Mouse (Mus musculus): ENCODE measurements around the gene Aoc1. TPM values are rescaled to one million over a fixed set of nuclear protein-coding genes. Genes with fewer than 3 reads are reported as not detected.

Gene Aoc1
- polyA plus RNA-seq, 1 experiment: 11.7 TPM

- Histone ChIP-seq H3K36me3 (ENCODE audit: control insufficient read depth, insufficient read depth, low read length) (no peaks in the 10 kb centered on the region), H3K27me3 (ENCODE audit: control insufficient read depth, insufficient read depth, low read length) (no peaks in the 10 kb centered on the region), H3K4me1 (replicated peaks; ENCODE audit: control insufficient read depth, insufficient read depth, low read length) (peaks cover 25% of the 10 kb centered on the region), H3K27ac (ENCODE audit: control insufficient read depth, insufficient read depth, low read length) (peak within 1 kb of the TSS; percentile 52; the same call in 1 of the 2 replicates), H3K4me3 (ENCODE audit: control insufficient read depth, insufficient read depth, low read length) (peak within 1 kb of the TSS; percentile 48)
- peak; percentile 50 for DNase-seq
- WGBS: 14% methylated on average over 6 of the region's 6 CpGs
- no peak for TF ChIP-seq POLR2A (IDR thresholded peaks at IDR 0.05; ENCODE audit: control insufficient read depth, extremely low read depth, insufficient read depth, low read length, poor library complexity)
- TF ChIP-seq CTCF (IDR thresholded peaks at IDR 0.05; ENCODE audit: borderline replicate concordance, control insufficient read depth, extremely low read depth, insufficient read depth, low read length, poor library complexity): no peak
These were observed 31.6 kb upstream of the Aoc1 start, which contains the start of gene Tmem176b for GRCm38 (mm10) chr6:48840973-48841625. Tmem176b (minus strand) TSS chr6:48841496.

GRCm38 (mm10) chr6:48842111-48842842, 30.4 kb upstream of the Aoc1 start:
- Histone ChIP-seq H3K27ac (ENCODE audit: control insufficient read depth, insufficient read depth, low read length) (no peak overlapping the region), H3K27me3 (ENCODE audit: control insufficient read depth, insufficient read depth, low read length) (no peaks in the 10 kb centered on the region), H3K4me3 (ENCODE audit: control insufficient read depth, insufficient read depth, low read length) (no peak overlapping the region; the same call in 1 of the 2 replicates), H3K36me3 (ENCODE audit: control insufficient read depth, insufficient read depth, low read length) (no peaks in the 10 kb centered on the region), H3K4me1 (replicated peaks; ENCODE audit: control insufficient read depth, insufficient read depth, low read length) (peaks cover 25% of the 10 kb centered on the region)
- WGBS: 63% methylated on average over 11 of the region's 11 CpGs
- no peak for TF ChIP-seq CTCF (IDR thresholded peaks at IDR 0.05; ENCODE audit: borderline replicate concordance, control insufficient read depth, extremely low read depth, insufficient read depth, low read length, poor library complexity)
- TF ChIP-seq POLR2A (IDR thresholded peaks at IDR 0.05; ENCODE audit: control insufficient read depth, extremely low read depth, insufficient read depth, low read length, poor library complexity): no peak
- DNase-seq: peak; percentile 41

DNA sequence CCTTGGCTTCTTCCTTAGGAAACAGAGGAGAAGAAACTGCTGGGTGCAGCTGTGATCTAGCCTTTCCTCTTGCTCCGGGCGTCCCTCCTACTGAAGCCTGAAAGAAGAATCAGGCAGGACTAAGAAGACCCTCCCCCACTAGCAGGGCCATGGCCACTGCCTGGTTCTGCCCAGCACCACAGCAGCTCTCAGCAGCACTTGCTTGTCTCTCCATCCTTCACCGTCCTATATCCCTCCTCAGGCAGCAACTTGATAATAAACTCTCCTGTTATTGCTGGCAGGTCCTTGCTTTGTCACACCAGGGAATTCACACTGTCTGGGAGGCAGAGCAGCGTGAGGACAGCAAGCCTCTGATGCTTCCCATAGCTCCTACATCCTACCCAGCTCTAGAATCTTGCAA, 27.6 kb upstream of the Aoc1 start:
- no peak overlapping the region for H3K4me3 ChIP-seq (ENCODE audit: control insufficient read depth, insufficient read depth, low read length)
- no peaks in the 10 kb centered on the region for H3K27me3 ChIP-seq (ENCODE audit: control insufficient read depth, insufficient read depth, low read length)
- WGBS: 95% methylated on average over 4 of the region's 4 CpGs
- no peak overlapping the region for H3K27ac ChIP-seq (ENCODE audit: control insufficient read depth, insufficient read depth, low read length)
- no peaks in the 10 kb centered on the region for H3K36me3 ChIP-seq (ENCODE audit: control insufficient read depth, insufficient read depth, low read length)
- no peak for DNase-seq
- no peak for TF ChIP-seq POLR2A (IDR thresholded peaks at IDR 0.05; ENCODE audit: control insufficient read depth, extremely low read depth, insufficient read depth, low read length, poor library complexity)
- no peak for TF ChIP-seq CTCF (IDR thresholded peaks at IDR 0.05; ENCODE audit: borderline replicate concordance, control insufficient read depth, extremely low read depth, insufficient read depth, low read length, poor library complexity)
- peaks cover 21% of the 10 kb centered on the region for H3K4me1 ChIP-seq (replicated peaks; ENCODE audit: control insufficient read depth, insufficient read depth, low read length)

DNA sequence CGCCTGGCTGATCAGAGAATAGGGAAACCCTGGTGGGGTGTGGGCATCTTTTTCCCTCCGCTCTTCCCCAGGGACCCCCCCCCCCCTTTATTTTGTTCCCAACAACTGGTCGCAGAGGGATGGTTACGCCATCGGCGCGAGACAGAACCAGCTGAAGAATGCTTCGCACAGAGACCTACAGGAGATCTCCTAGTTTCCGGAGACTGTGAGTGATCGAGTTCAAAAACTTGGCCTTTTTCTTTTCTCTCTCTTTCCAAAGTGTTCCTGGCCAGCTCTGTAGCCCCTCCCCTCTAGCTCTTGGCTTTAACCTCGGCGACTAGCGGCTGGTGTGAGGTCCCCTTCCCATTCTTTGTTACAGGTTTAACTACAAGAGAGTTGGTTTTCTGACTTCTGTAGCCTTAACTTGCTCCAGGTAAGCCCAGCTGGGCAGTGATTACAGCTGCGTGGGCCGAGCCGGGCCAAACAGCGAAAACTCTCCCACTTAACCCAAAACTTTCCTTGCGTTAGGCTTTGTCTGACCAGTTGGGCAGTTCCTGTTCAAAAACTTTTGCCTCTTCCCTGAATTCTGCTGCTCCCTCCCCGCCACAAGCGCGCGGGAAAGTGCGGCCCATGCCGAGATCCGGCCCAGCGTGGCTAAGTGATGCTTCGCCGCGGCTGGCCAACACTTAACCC, 20.7 kb upstream of the Aoc1 start:
- Histone ChIP-seq H3K4me3 (ENCODE audit: control insufficient read depth, insufficient read depth, low read length) (no peak overlapping the region), H3K27me3 (ENCODE audit: control insufficient read depth, insufficient read depth, low read length) (no peaks in the 10 kb centered on the region; the same call in 1 of the 2 replicates), H3K4me1 (replicated peaks; ENCODE audit: control insufficient read depth, insufficient read depth, low read length) (no peaks in the 10 kb centered on the region), H3K36me3 (ENCODE audit: control insufficient read depth, insufficient read depth, low read length) (no peaks in the 10 kb centered on the region), H3K27ac (ENCODE audit: control insufficient read depth, insufficient read depth, low read length) (no peak overlapping the region)
- TF ChIP-seq POLR2A (IDR thresholded peaks at IDR 0.05; ENCODE audit: control insufficient read depth, extremely low read depth, insufficient read depth, low read length, poor library complexity) (no peak), CTCF (IDR thresholded peaks at IDR 0.05; ENCODE audit: borderline replicate concordance, control insufficient read depth, extremely low read depth, insufficient read depth, low read length, poor library complexity) (no peak)
- WGBS: 24% methylated on average over 29 of the region's 29 CpGs
- no peak for DNase-seq

- no peak for DNase-seq
- Histone ChIP-seq H3K27ac (ENCODE audit: control insufficient read depth, insufficient read depth, low read length) (no peak overlapping the region), H3K4me1 (replicated peaks; ENCODE audit: control insufficient read depth, insufficient read depth, low read length) (no peaks in the 10 kb centered on the region), H3K4me3 (ENCODE audit: control insufficient read depth, insufficient read depth, low read length) (no peak overlapping the region), H3K36me3 (ENCODE audit: control insufficient read depth, insufficient read depth, low read length) (no peaks in the 10 kb centered on the region), H3K27me3 (ENCODE audit: control insufficient read depth, insufficient read depth, low read length) (no peaks in the 10 kb centered on the region; the same call in 1 of the 2 replicates)
- WGBS: 98% methylated on average over 2 of the region's 2 CpGs
- no peak for TF ChIP-seq CTCF (IDR thresholded peaks at IDR 0.05; ENCODE audit: borderline replicate concordance, control insufficient read depth, extremely low read depth, insufficient read depth, low read length, poor library complexity)
- no peak for TF ChIP-seq POLR2A (IDR thresholded peaks at IDR 0.05; ENCODE audit: control insufficient read depth, extremely low read depth, insufficient read depth, low read length, poor library complexity)
These were observed 18.5 kb upstream of the Aoc1 start for GRCm38 (mm10) chr6:48854155-48854554.

DNA sequence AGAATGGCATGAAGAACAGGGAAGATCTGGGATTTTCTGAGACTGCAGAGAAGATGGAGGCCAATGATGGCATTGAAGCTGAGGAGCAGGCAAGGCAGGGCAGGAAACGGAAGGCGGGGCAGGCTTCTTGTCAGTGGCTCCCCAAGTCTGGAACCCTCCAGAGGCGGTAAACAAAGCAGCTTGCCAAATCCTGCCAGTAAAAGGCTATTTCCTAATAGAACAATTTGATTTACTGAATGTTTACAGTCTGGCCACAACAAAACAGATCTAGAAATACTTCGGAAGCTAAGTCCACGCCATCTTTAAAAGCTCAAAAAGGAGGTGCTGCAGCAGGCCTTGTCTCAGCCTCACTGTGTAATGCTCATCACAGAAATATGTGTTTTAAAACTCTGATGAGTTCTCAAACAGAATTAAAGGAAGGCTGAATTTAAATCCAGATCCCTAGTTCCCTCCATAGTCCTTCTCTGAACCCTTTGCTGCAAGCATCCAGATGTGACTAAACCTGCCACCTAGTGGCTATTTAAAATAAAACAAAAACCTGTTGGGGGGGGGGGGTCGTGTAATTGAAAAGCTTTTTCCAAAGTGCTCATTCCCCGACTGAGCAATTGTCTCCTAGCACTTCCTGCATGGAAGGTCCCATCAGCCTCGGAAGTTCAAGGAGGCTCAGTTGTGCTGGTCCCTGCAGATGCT, 14.9 kb upstream of the Aoc1 start:
- Histone ChIP-seq H3K4me3 (ENCODE audit: control insufficient read depth, insufficient read depth, low read length) (no peak overlapping the region), H3K4me1 (replicated peaks; ENCODE audit: control insufficient read depth, insufficient read depth, low read length) (peaks cover 4% of the 10 kb centered on the region), H3K27ac (ENCODE audit: control insufficient read depth, insufficient read depth, low read length) (no peak overlapping the region), H3K27me3 (ENCODE audit: control insufficient read depth, insufficient read depth, low read length) (no peaks in the 10 kb centered on the region; the same call in 1 of the 2 replicates), H3K36me3 (ENCODE audit: control insufficient read depth, insufficient read depth, low read length) (no peaks in the 10 kb centered on the region)
- DNase-seq: no peak
- WGBS: 49% methylated on average over 8 of the region's 8 CpGs
- no peak for TF ChIP-seq POLR2A (IDR thresholded peaks at IDR 0.05; ENCODE audit: control insufficient read depth, extremely low read depth, insufficient read depth, low read length, poor library complexity)
- TF ChIP-seq CTCF (IDR thresholded peaks at IDR 0.05; ENCODE audit: borderline replicate concordance, control insufficient read depth, extremely low read depth, insufficient read depth, low read length, poor library complexity): no peak
